In genomic region chr12:76376649-76377048, GRCm38 (mm10) we compare ENCODE assay signal across 8 mouse cellular contexts. TPM values are rescaled to one million over a fixed set of nuclear protein-coding genes. Genes with fewer than 3 reads are reported as not detected.
A peak's percentile ranks its signal among the peaks of the same experiment; 100 is the strongest.
DNase-seq lines count a peak whose midpoint lies in the region; ATAC-seq lines count a peak whose summit lies in the region.

No protein-coding gene starts in this region.

- peak; percentile 51 for DNase-seq in embryonic facial prominence, embryonic 11.5 days (ENCODE audit: low spot score)
- no peak for DNase-seq in embryonic facial prominence, embryonic 10.5 days (ENCODE audit: low spot score)
- no peak for DNase-seq in midbrain, embryonic 10.5 days (ENCODE audit: low spot score)
- DNase-seq in embryo, embryonic 10 days (ENCODE audit: low spot score): peak; percentile 66
- DNase-seq in lung, postnatal 14 days: peak; percentile 37
- DNase-seq in urinary bladder, postnatal 14 days (ENCODE audit: low spot score): no peak
- DNase-seq in layer of hippocampus, postnatal 14 days (ENCODE audit: low spot score in 2 of 2): no peak

- H3K4me2 ChIP-seq in embryonic facial prominence, embryonic 11.5 days (ENCODE audit: low read depth, low read length): no peak overlapping the region
- H3K4me2 ChIP-seq in midbrain, embryonic 13.5 days (replicated peaks): no peak overlapping the region

- H3K9me3 ChIP-seq in embryonic facial prominence, embryonic 11.5 days (replicated peaks; ENCODE audit: control insufficient read depth, low read length): no peaks in the 10 kb centered on the region
- H3K9me3 ChIP-seq in embryonic facial prominence, embryonic 10.5 days: no peaks in the 10 kb centered on the region
- no peaks in the 10 kb centered on the region for H3K9me3 ChIP-seq in midbrain, embryonic 13.5 days
- H3K9me3 ChIP-seq in midbrain, embryonic 10.5 days (replicated peaks): no peaks in the 10 kb centered on the region

- WGBS in embryonic facial prominence, embryonic 11.5 days: 57% methylated on average over 7 of the region's 7 CpGs
- WGBS in embryonic facial prominence, embryonic 10.5 days: 49% methylated on average over 7 of the region's 7 CpGs
- WGBS in midbrain, embryonic 13.5 days: 31% methylated on average over 7 of the region's 7 CpGs
- 52% methylated on average over 7 of the region's 7 CpGs for WGBS in midbrain, embryonic 10.5 days

- no peaks in the 10 kb centered on the region for H3K36me3 ChIP-seq in embryonic facial prominence, embryonic 11.5 days (replicated peaks; ENCODE audit: control insufficient read depth, insufficient read depth, low read depth, low read length)
- H3K36me3 ChIP-seq in embryonic facial prominence, embryonic 10.5 days (replicated peaks): peaks cover 10% of the 10 kb centered on the region
- no peaks in the 10 kb centered on the region for H3K36me3 ChIP-seq in midbrain, embryonic 13.5 days
- peaks cover 14% of the 10 kb centered on the region for H3K36me3 ChIP-seq in midbrain, embryonic 10.5 days

- no peak overlapping the region for H3K4me3 ChIP-seq in embryonic facial prominence, embryonic 11.5 days (ENCODE audit: low read depth, low read length)
- no peak overlapping the region for H3K4me3 ChIP-seq in embryonic facial prominence, embryonic 10.5 days
- H3K4me3 ChIP-seq in midbrain, embryonic 13.5 days (replicated peaks): no peak overlapping the region
- H3K4me3 ChIP-seq in midbrain, embryonic 10.5 days: no peak overlapping the region

- no peak overlapping the region for H3K27ac ChIP-seq in embryonic facial prominence, embryonic 11.5 days (replicated peaks; ENCODE audit: low read depth, low read length)
- no peak overlapping the region for H3K27ac ChIP-seq in embryonic facial prominence, embryonic 10.5 days (replicated peaks)
- H3K27ac ChIP-seq in midbrain, embryonic 13.5 days: no peak overlapping the region
- no peak overlapping the region; the same call in 1 of the 2 replicates for H3K27ac ChIP-seq in midbrain, embryonic 10.5 days (replicated peaks)

- ATAC-seq in embryonic facial prominence, embryonic 11.5 days (replicated peaks; ENCODE audit: insufficient number of reproducible peaks, low FRiP score, low TSS enrichment, low read depth): no peak
- ATAC-seq in midbrain, embryonic 13.5 days: 0 out of 2 replicates have a peak, but pooled peaks have one; percentile 48

- no peak overlapping the region for H3K9ac ChIP-seq in embryonic facial prominence, embryonic 11.5 days (replicated peaks; ENCODE audit: low read length)
- H3K9ac ChIP-seq in midbrain, embryonic 13.5 days (replicated peaks): no peak overlapping the region

- H3K27me3 ChIP-seq in embryonic facial prominence, embryonic 11.5 days (ENCODE audit: control insufficient read depth, insufficient read depth, low read length): no peaks in the 10 kb centered on the region
- no peaks in the 10 kb centered on the region for H3K27me3 ChIP-seq in embryonic facial prominence, embryonic 10.5 days (replicated peaks; ENCODE audit: low read depth, poor library complexity, severe bottlenecking)
- no peaks in the 10 kb centered on the region for H3K27me3 ChIP-seq in midbrain, embryonic 13.5 days
- no peaks in the 10 kb centered on the region for H3K27me3 ChIP-seq in midbrain, embryonic 10.5 days (ENCODE audit: low read depth, poor library complexity, severe bottlenecking)

- no peaks in the 10 kb centered on the region for H3K4me1 ChIP-seq in embryonic facial prominence, embryonic 11.5 days (ENCODE audit: control insufficient read depth, insufficient read depth, low read length)
- H3K4me1 ChIP-seq in embryonic facial prominence, embryonic 10.5 days: peaks cover 35% of the 10 kb centered on the region
- H3K4me1 ChIP-seq in midbrain, embryonic 13.5 days (replicated peaks): peaks cover 14% of the 10 kb centered on the region
- H3K4me1 ChIP-seq in midbrain, embryonic 10.5 days: peaks cover 24% of the 10 kb centered on the region

RNA-seq across cellular contexts. Expression of gene Zbtb1, which starts 6.6 kb away (rescaled TPM):
- 11.3 and 11.7 TPM in 2 replicates for polyA plus RNA-seq in embryonic facial prominence, embryonic 11.5 days (2014; fragmentation: Nextera tagmentation; extraction: Ambion mirVana)
- polyA plus RNA-seq in embryonic facial prominence, embryonic 10.5 days (2016; fragmentation: Nextera tagmentation; extraction: Ambion mirVana): 9.4 and 10.0 TPM in 2 replicates
- 4.1 and 4.7 TPM in 2 replicates for polyA plus RNA-seq in midbrain, embryonic 13.5 days (2015; fragmentation: Nextera tagmentation; extraction: Ambion mirVana)
- polyA plus RNA-seq in midbrain, embryonic 10.5 days (2016; fragmentation: Nextera tagmentation; extraction: Ambion mirVana): 7.2 and 7.9 TPM in 2 replicates
- total RNA-seq in layer of hippocampus, postnatal 14 days (2021): 1 to 10 TPM; 7.0 TPM

RNA-seq across cellular contexts. Expression of gene Zbtb25, which starts 7.2 kb away (rescaled TPM):
- polyA plus RNA-seq in embryonic facial prominence, embryonic 11.5 days (2014; fragmentation: Nextera tagmentation; extraction: Ambion mirVana): 21.2 and 22.3 TPM in 2 replicates
- 14.6 and 17.7 TPM in 2 replicates for polyA plus RNA-seq in embryonic facial prominence, embryonic 10.5 days (2016; fragmentation: Nextera tagmentation; extraction: Ambion mirVana)
- polyA plus RNA-seq in midbrain, embryonic 13.5 days (2015; fragmentation: Nextera tagmentation; extraction: Ambion mirVana): 15.9 and 16.5 TPM in 2 replicates
- polyA plus RNA-seq in midbrain, embryonic 10.5 days (2016; fragmentation: Nextera tagmentation; extraction: Ambion mirVana): 18.2 and 19.0 TPM in 2 replicates
- total RNA-seq in layer of hippocampus, postnatal 14 days (2021): 10 to 100 TPM; 19.2 to 22.2 TPM

RNA-seq across cellular contexts. Expression of gene Hspa2, which starts 27.3 kb away (rescaled TPM):
- 3.9 and 6.0 TPM in 2 replicates for polyA plus RNA-seq in embryonic facial prominence, embryonic 11.5 days (2014; fragmentation: Nextera tagmentation; extraction: Ambion mirVana)
- polyA plus RNA-seq in embryonic facial prominence, embryonic 10.5 days (2016; fragmentation: Nextera tagmentation; extraction: Ambion mirVana): 5.4 and 5.9 TPM in 2 replicates
- 5.1 TPM in 2 replicates for polyA plus RNA-seq in midbrain, embryonic 13.5 days (2015; fragmentation: Nextera tagmentation; extraction: Ambion mirVana)
- polyA plus RNA-seq in midbrain, embryonic 10.5 days (2016; fragmentation: Nextera tagmentation; extraction: Ambion mirVana): 4.9 and 5.9 TPM in 2 replicates
- total RNA-seq in layer of hippocampus, postnatal 14 days (2021): 100 to 1,000 TPM; 109 to 128 TPM

RNA-seq across cellular contexts. Expression of gene Ppp1r36, which starts 40.7 kb away (rescaled TPM):
- 1.2 and 2.5 TPM in 2 replicates for polyA plus RNA-seq in embryonic facial prominence, embryonic 11.5 days (2014; fragmentation: Nextera tagmentation; extraction: Ambion mirVana)
- polyA plus RNA-seq in embryonic facial prominence, embryonic 10.5 days (2016; fragmentation: Nextera tagmentation; extraction: Ambion mirVana): 1.6 and 1.8 TPM in 2 replicates
- polyA plus RNA-seq in midbrain, embryonic 13.5 days (2015; fragmentation: Nextera tagmentation; extraction: Ambion mirVana): 0.46 and 0.53 TPM in 2 replicates
- polyA plus RNA-seq in midbrain, embryonic 10.5 days (2016; fragmentation: Nextera tagmentation; extraction: Ambion mirVana): 0.33 and 0.71 TPM in 2 replicates
- 1 to 10 TPM; 1.1 to 3.0 TPM for total RNA-seq in layer of hippocampus, postnatal 14 days (2021)

RNA-seq across cellular contexts. Expression of gene Akap5, which starts 52.0 kb away (rescaled TPM):
- polyA plus RNA-seq in embryonic facial prominence, embryonic 11.5 days (2014; fragmentation: Nextera tagmentation; extraction: Ambion mirVana): 1.9 and 2.0 TPM in 2 replicates
- polyA plus RNA-seq in embryonic facial prominence, embryonic 10.5 days (2016; fragmentation: Nextera tagmentation; extraction: Ambion mirVana): 2.3 and 2.7 TPM in 2 replicates
- 6.5 and 6.9 TPM in 2 replicates for polyA plus RNA-seq in midbrain, embryonic 13.5 days (2015; fragmentation: Nextera tagmentation; extraction: Ambion mirVana)
- polyA plus RNA-seq in midbrain, embryonic 10.5 days (2016; fragmentation: Nextera tagmentation; extraction: Ambion mirVana): 2.5 and 4.7 TPM in 2 replicates
- 10 to 100 TPM; 57.5 to 60.4 TPM for total RNA-seq in layer of hippocampus, postnatal 14 days (2021)

Comparison
In these comparisons a context has a peak if more than half of its experiments do, and no peak if none do; other contexts are left out.
1. DNase-seq: peak in embryonic facial prominence, embryonic 11.5 days (single experiment), embryo, embryonic 10 days (single experiment) and lung, postnatal 14 days (single experiment); none in embryonic facial prominence, embryonic 10.5 days (single experiment), midbrain, embryonic 10.5 days (single experiment), urinary bladder, postnatal 14 days (single experiment) and layer of hippocampus, postnatal 14 days (0 of 2).